Mouse (Mus musculus) CH12.LX (cell line): ENCODE results near the gene Cdkl3. TPM values are rescaled to one million over a fixed set of nuclear protein-coding genes. Genes with fewer than 3 reads are reported as not detected.

Experiments
- polyA plus RNA-seq: library from polyadenylated mRNA; unstranded; fragments of >175 nt; gene quantifications from 2 replicates; pipeline ENCODE4 v1.2.1, GENCODE M21; 2012; ENCODE audit warnings: low read depth; ENCODE audit not compliant: insufficient read length
- total RNA-seq, 2 experiments: library from RNA; depleted of rRNA; stranded (reverse); fragments of 300-350 nt in 1 of 2; fragments of >200 nt in 1 of 2; gene quantifications; 2 replicates each; pipeline ENCODE4 v1.2.3; 2012 to 2014

Gene Cdkl3
- total and polyA plus RNA-seq, 3 experiments: 4.4 to 9.7 (median 8.0) TPM

Other genes starting within 250 kb of the Cdkl3 start
- 6.3 and 7.2 TPM in 2 replicates for gene Sec24a, start 240.6 kb upstream of the Cdkl3 start, total RNA-seq (2012; rRNA removed)
- gene Sec24a, start 240.6 kb upstream of the Cdkl3 start, total RNA-seq (2014; rRNA removed): 4.6 and 5.5 TPM in 2 replicates
- gene Sec24a, start 240.6 kb upstream of the Cdkl3 start, polyA plus RNA-seq: 12.0 and 16.8 TPM in 2 replicates
- 79.3 and 91.9 TPM in 2 replicates for gene Sar1b, start 240.5 kb upstream of the Cdkl3 start, total RNA-seq (2012; rRNA removed)
- gene Sar1b, start 240.5 kb upstream of the Cdkl3 start, total RNA-seq (2014; rRNA removed): 258 and 264 TPM in 2 replicates
- 129 and 171 TPM in 2 replicates for gene Sar1b, start 240.5 kb upstream of the Cdkl3 start, polyA plus RNA-seq
- gene Jade2, start 146.6 kb upstream of the Cdkl3 start, total RNA-seq (2012; rRNA removed): 51.4 and 58.2 TPM in 2 replicates
- gene Jade2, start 146.6 kb upstream of the Cdkl3 start, total RNA-seq (2014; rRNA removed): 21.9 and 25.6 TPM in 2 replicates
- 50.3 and 60.1 TPM in 2 replicates for gene Jade2, start 146.6 kb upstream of the Cdkl3 start, polyA plus RNA-seq
- 170 and 172 TPM in 2 replicates for gene Cdkn2aipnl, start 36.6 kb upstream of the Cdkl3 start, total RNA-seq (2012; rRNA removed)
- 256 and 271 TPM in 2 replicates for gene Cdkn2aipnl, start 36.6 kb upstream of the Cdkl3 start, total RNA-seq (2014; rRNA removed)
- 200 and 219 TPM in 2 replicates for gene Cdkn2aipnl, start 36.6 kb upstream of the Cdkl3 start, polyA plus RNA-seq
- gene Ube2b, start 3.5 kb upstream of the Cdkl3 start, total RNA-seq (2012; rRNA removed): 70.5 and 76.7 TPM in 2 replicates
- 230 and 250 TPM in 2 replicates for gene Ube2b, start 3.5 kb upstream of the Cdkl3 start, total RNA-seq (2014; rRNA removed)
- gene Ube2b, start 3.5 kb upstream of the Cdkl3 start, polyA plus RNA-seq: 226 and 278 TPM in 2 replicates
- gene Ppp2ca, start 94.5 kb downstream of the Cdkl3 start, total RNA-seq (2012; rRNA removed): 85.5 and 108 TPM in 2 replicates
- gene Ppp2ca, start 94.5 kb downstream of the Cdkl3 start, total RNA-seq (2014; rRNA removed): 177 and 190 TPM in 2 replicates
- 121 and 185 TPM in 2 replicates for gene Ppp2ca, start 94.5 kb downstream of the Cdkl3 start, polyA plus RNA-seq
- not detected in 2 replicates for gene Olfr1373, start 141.3 kb downstream of the Cdkl3 start, total RNA-seq (2012; rRNA removed)
- gene Olfr1373, start 141.3 kb downstream of the Cdkl3 start, total RNA-seq (2014; rRNA removed): not detected in 2 replicates
- gene Olfr1373, start 141.3 kb downstream of the Cdkl3 start, polyA plus RNA-seq: not detected in 2 replicates
- gene Olfr1371, start 209.8 kb downstream of the Cdkl3 start, total RNA-seq (2012; rRNA removed): not detected in 2 replicates
- gene Olfr1371, start 209.8 kb downstream of the Cdkl3 start, total RNA-seq (2014; rRNA removed): not detected in 2 replicates
- gene Olfr1371, start 209.8 kb downstream of the Cdkl3 start, polyA plus RNA-seq: not detected in 2 replicates
- gene Skp1a, start 227.8 kb downstream of the Cdkl3 start, total RNA-seq (2012; rRNA removed): 169 and 248 TPM in 2 replicates
- gene Skp1a, start 227.8 kb downstream of the Cdkl3 start, total RNA-seq (2014; rRNA removed): 371 and 466 TPM in 2 replicates
- 209 and 278 TPM in 2 replicates for gene Skp1a, start 227.8 kb downstream of the Cdkl3 start, polyA plus RNA-seq